Mouse (Mus musculus): ENCODE measurements around the gene Dhrs2.

Gene Dhrs2

GRCm38 (mm10) chr14:55248284-55248683, 26.5 kb downstream of the Dhrs2 start:
- DNase-seq (ENCODE audit: low spot score) = no peak

- no peak for DNase-seq (ENCODE audit: low spot score)
Measured at GRCm38 (mm10) chr14:55253580-55253979, 31.8 kb downstream of the Dhrs2 start.

- no peak for DNase-seq (ENCODE audit: low spot score)
Measured at GRCm38 (mm10) chr14:55255443-55255842, 33.6 kb downstream of the Dhrs2 start.

GRCm38 (mm10) chr14:55271158-55271557, 49.4 kb downstream of the Dhrs2 start:
- no peak for DNase-seq (ENCODE audit: low spot score)

- DNase-seq (ENCODE audit: low spot score) = no peak
Measured at GRCm38 (mm10) chr14:55273023-55273422, 51.2 kb downstream of the Dhrs2 start.

- no peak for DNase-seq (ENCODE audit: low spot score)
Measured at GRCm38 (mm10) chr14:55274810-55275209, 53.0 kb downstream of the Dhrs2 start.

GRCm38 (mm10) chr14:55279322-55280069, 57.7 kb downstream of the Dhrs2 start:
- DNase-seq (ENCODE audit: low spot score) = no peak
